ENCODE assay signal across 10 mouse cellular contexts in the genomic region with DNA sequence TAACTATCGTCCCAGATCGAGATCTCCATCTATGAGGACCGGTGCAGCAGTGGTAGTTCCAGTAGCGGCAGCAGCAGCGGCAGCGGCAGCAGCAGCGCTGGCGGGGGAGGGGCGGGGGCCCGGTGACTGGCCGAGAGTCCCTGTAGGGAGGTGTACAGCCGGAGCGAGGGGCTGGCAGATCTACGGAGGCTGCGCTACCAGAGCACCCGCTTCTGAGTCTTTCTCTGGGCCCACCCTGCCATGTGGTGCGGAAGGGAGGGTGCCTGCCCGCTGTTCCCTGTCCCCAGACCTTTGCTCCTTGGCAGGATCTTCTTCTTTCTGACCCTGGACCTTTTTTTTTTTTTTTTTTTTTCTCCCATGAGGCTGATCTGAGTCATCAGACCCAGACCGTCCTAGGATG. TPM values are rescaled to one million over a fixed set of nuclear protein-coding genes. Genes with fewer than 3 reads are reported as not detected.
DNase-seq lines count a peak whose midpoint lies in the region; ATAC-seq lines count a peak whose summit lies in the region.
"Had no signal": no experiment of that assay in that cellular context is flagged by ENCODE, and none has a peak within 500 bp of the region (broad histone marks: within the 10 kb centered on the region; RNA-seq: fewer than 3 reads in every experiment).

No protein-coding gene starts in this region.

- H3K27ac ChIP-seq in lung, embryonic 15.5 days, result no peak overlapping the region
- no peak overlapping the region for H3K27ac ChIP-seq in limb, embryonic 11.5 days (replicated peaks; ENCODE audit: low read depth, low read length)

- no peak for ATAC-seq in lung, embryonic 15.5 days (ENCODE audit: borderline replicate concordance, extremely low read depth, low FRiP score, low TSS enrichment)
- ATAC-seq in limb, embryonic 11.5 days (ENCODE audit: insufficient number of reproducible peaks, low FRiP score, low TSS enrichment, low read depth), result no peak
- ATAC-seq: Patski had no signal

- no peaks in the 10 kb centered on the region for H3K4me1 ChIP-seq in lung, embryonic 15.5 days
- H3K4me1 ChIP-seq in limb, embryonic 11.5 days (ENCODE audit: control insufficient read depth, insufficient read depth, low read length), result no peaks in the 10 kb centered on the region

- WGBS in lung, embryonic 15.5 days, result 1% methylated on average over 19 of the region's 19 CpGs
- 2% methylated on average over 19 of the region's 19 CpGs for WGBS in limb, embryonic 11.5 days

- no peak overlapping the region for H3K4me3 ChIP-seq in lung, embryonic 15.5 days
- no peak overlapping the region for H3K4me3 ChIP-seq in limb, embryonic 11.5 days (ENCODE audit: low read depth, low read length)

- H3K9me3 ChIP-seq in lung, embryonic 15.5 days, result no peaks in the 10 kb centered on the region
- H3K9me3 ChIP-seq in limb, embryonic 11.5 days (ENCODE audit: control insufficient read depth, low read length), result no peaks in the 10 kb centered on the region

- no peak overlapping the region for H3K9ac ChIP-seq in lung, embryonic 15.5 days
- no peak overlapping the region for H3K9ac ChIP-seq in limb, embryonic 11.5 days (ENCODE audit: low read length)

- H3K27me3 ChIP-seq in lung, embryonic 15.5 days, result 0 out of 2 replicates have a peak, but pooled peaks cover 4% of the 10 kb centered on the region
- peaks cover 4% of the 10 kb centered on the region; the same call in 1 of the 2 replicates for H3K27me3 ChIP-seq in limb, embryonic 11.5 days (ENCODE audit: control insufficient read depth, insufficient read depth, low read length)
- H3K27me3 ChIP-seq: Patski had no signal

- no peaks in the 10 kb centered on the region for H3K36me3 ChIP-seq in lung, embryonic 15.5 days
- no peaks in the 10 kb centered on the region for H3K36me3 ChIP-seq in limb, embryonic 11.5 days (ENCODE audit: control insufficient read depth, insufficient read depth, low read length)

- peak overlapping the region; percentile 26; the same call in 1 of the 2 replicates for H3K4me2 ChIP-seq in lung, embryonic 15.5 days
- peak overlapping the region; percentile 38 for H3K4me2 ChIP-seq in limb, embryonic 11.5 days (ENCODE audit: low read depth, severe bottlenecking)

- DNase-seq in lung, postnatal 14 days, result no peak
- DNase-seq in embryo, embryonic 10 days (ENCODE audit: low spot score), result peak; percentile 40
- peak; percentile 23 for DNase-seq in heart, postnatal 4 days
- peak; percentile 59 for DNase-seq in limb, embryonic 11.5 days (ENCODE audit: low spot score)
- peak; percentile 45 for DNase-seq in retina, postnatal 1 day
- no peak for DNase-seq in lung, postnatal 36 days
- no peak for DNase-seq in thymus, adult 18-20 months

RNA-seq across cellular contexts. Expression of a gene that starts 21.0 kb away (rescaled TPM):
- 0.09 and 0.10 TPM in 2 replicates for polyA plus RNA-seq in lung, embryonic 15.5 days (2015; fragmentation: Nextera tagmentation; extraction: Ambion mirVana)
- under 1 TPM; 0.45 to 0.54 TPM for total RNA-seq in heart, postnatal 4 days (2021)
- not detected in 2 replicates for polyA plus RNA-seq in limb, embryonic 11.5 days (2014; fragmentation: Nextera tagmentation; extraction: Ambion mirVana)
- total RNA-seq: hematopoietic stem cell, adult 5-6 weeks had no signal

Comparison
In these comparisons a context has a peak if more than half of its experiments do, and no peak if none do; other contexts are left out.
1. DNase-seq: peak in embryo, embryonic 10 days (single experiment), heart, postnatal 4 days (single experiment), limb, embryonic 11.5 days (single experiment) and retina, postnatal 1 day (single experiment); none in lung, postnatal 14 days (single experiment), lung, postnatal 36 days (single experiment) and thymus, adult 18-20 months (0 of 2).